Comparison of ENCODE assay signal across 8 mouse cellular contexts in genomic region chr1:136325933-136326332, GRCm38 (mm10). TPM values are rescaled to one million over a fixed set of nuclear protein-coding genes. Genes with fewer than 3 reads are reported as not detected.
DNase-seq lines count a peak whose midpoint lies in the region; ATAC-seq and TF ChIP-seq lines count a peak whose summit lies in the region.

No protein-coding gene starts in this region.

- peak; percentile 40; the same call in 1 of the 2 replicates for ATAC-seq in stomach, embryonic 16.5 days (ENCODE audit: insufficient read depth, low FRiP score)

- no peaks in the 10 kb centered on the region; the same call in 1 of the 2 replicates for H3K36me3 ChIP-seq in stomach, embryonic 16.5 days (ENCODE audit: control insufficient read depth, insufficient read depth, low read length)

- no peak overlapping the region for H3K4me3 ChIP-seq in gastrocnemius, adult 2 months
- H3K4me3 ChIP-seq in stomach, embryonic 16.5 days (replicated peaks; ENCODE audit: low read length) = no peak overlapping the region

- H3K4me2 ChIP-seq in stomach, embryonic 16.5 days (ENCODE audit: low read depth, low read length) = no peak overlapping the region

- H3K4me1 ChIP-seq in stomach, embryonic 16.5 days (ENCODE audit: control insufficient read depth, insufficient read depth, low read length) = peaks cover 5% of the 10 kb centered on the region; the same call in 1 of the 2 replicates

- peak overlapping the region; percentile 24 for H3K27ac ChIP-seq in gastrocnemius, adult 2 months
- H3K27ac ChIP-seq in stomach, embryonic 16.5 days (ENCODE audit: low read length) = no peak overlapping the region

- no peak for DNase-seq in gastrocnemius, adult 2 months
- no peak for DNase-seq in gastrocnemius, postnatal 14 days
- peak; percentile 45 for DNase-seq in adrenal gland, postnatal 10 days
- peak; percentile 95 for DNase-seq in heart, adult 11 months
- DNase-seq in kidney, postnatal 36 days = peak; percentile 23 to 46
- DNase-seq in frontal cortex, postnatal 14 days (ENCODE audit: low spot score in 2 of 2) = no peak
- DNase-seq in left cerebral cortex, adult 18-20 months (ENCODE audit: low spot score in 2 of 2) = no peak

- no peaks in the 10 kb centered on the region for H3K9me3 ChIP-seq in stomach, embryonic 16.5 days (replicated peaks; ENCODE audit: control insufficient read depth, low read length)

- 25% methylated on average over 4 of the region's 4 CpGs for WGBS in stomach, embryonic 16.5 days

- no peak for TF ChIP-seq CTCF in gastrocnemius, adult 2 months (IDR thresholded peaks at IDR 0.05)

- H3K27me3 ChIP-seq in stomach, embryonic 16.5 days (ENCODE audit: control insufficient read depth, insufficient read depth, low read length) = no peaks in the 10 kb centered on the region

- intact Hi-C loops in gastrocnemius, adult 2 months (cut with DNase I) = no loop called here
- intact Hi-C loops in gastrocnemius, postnatal 14 days (cut with DNase I; ENCODE audit: low total_unique reads) = no loop called here

- no peak overlapping the region for H3K9ac ChIP-seq in stomach, embryonic 16.5 days (ENCODE audit: low read length)

RNA-seq across cellular contexts. Expression of gene Camsap2, which starts 20.0 kb away (rescaled TPM):
- total RNA-seq in gastrocnemius, adult 2 months (2021) = 10 to 100 TPM in 1 of 2 experiments, 1 to 10 TPM in 1; 8.3 to 12.4 TPM
- 10 to 100 TPM; 14.7 to 15.8 TPM for total RNA-seq in gastrocnemius, postnatal 14 days (2021)
- total RNA-seq in adrenal gland, postnatal 10 days (2021) = 10 to 100 TPM; 46.6 to 48.1 TPM
- 9.2 and 9.3 TPM in 2 replicates for polyA plus RNA-seq in stomach, embryonic 16.5 days (2015; fragmentation: Nextera tagmentation; extraction: Ambion mirVana)
- total RNA-seq in left cerebral cortex, adult 18-20 months (2021) = 100 to 1,000 TPM; 131 to 133 TPM

Comparison
In these comparisons a context has a peak if more than half of its experiments do, and no peak if none do; other contexts are left out.
1. DNase-seq: peak in adrenal gland, postnatal 10 days (single experiment), heart, adult 11 months (single experiment) and kidney, postnatal 36 days (2 of 2); none in gastrocnemius, adult 2 months (single experiment), gastrocnemius, postnatal 14 days (single experiment), frontal cortex, postnatal 14 days (0 of 2) and left cerebral cortex, adult 18-20 months (0 of 2).